Mouse (Mus musculus): ENCODE measurements around the gene Gfer.

GRCm38 (mm10) chr17:24671346-24671745 lies 24.6 kb downstream of the Gfer start:
- TF ChIP-seq CTCF (IDR thresholded peaks at IDR 0.05; ENCODE audit: low read depth, low read length) (no peak), POLR2A (IDR thresholded peaks at IDR 0.05; ENCODE audit: extremely low read depth, insufficient read depth, low read length) (no peak)

All from liver, adult 2 months (tissue).